Mouse (Mus musculus): Measurements from ENCODE around the gene Zfhx3.

Gene Zfhx3

GRCm38 (mm10) chr8:108671939-108672515 lies 729.6 kb downstream of the Zfhx3 start:
- DNase-seq (ENCODE audit: low spot score) = no peak

GRCm38 (mm10) chr8:108675001-108675525 lies 732.6 kb downstream of the Zfhx3 start:
- DNase-seq (ENCODE audit: low spot score) = no peak

- no peak for DNase-seq (ENCODE audit: low spot score)
Observed at GRCm38 (mm10) chr8:108689694-108690093, 747.2 kb downstream of the Zfhx3 start.

GRCm38 (mm10) chr8:108690576-108691455 lies 748.4 kb downstream of the Zfhx3 start:
- no peak for DNase-seq (ENCODE audit: low spot score)

GRCm38 (mm10) chr8:108691456-108692238 lies 749.2 kb downstream of the Zfhx3 start:
- no peak for DNase-seq (ENCODE audit: low spot score)

- no peak for DNase-seq (ENCODE audit: low spot score)
Observed at GRCm38 (mm10) chr8:108692239-108692627, 749.8 kb downstream of the Zfhx3 start.

- no peak for DNase-seq (ENCODE audit: low spot score)
Observed at GRCm38 (mm10) chr8:108692669-108693665, 750.5 kb downstream of the Zfhx3 start.

GRCm38 (mm10) chr8:108693841-108694240 lies 751.4 kb downstream of the Zfhx3 start:
- no peak for DNase-seq (ENCODE audit: low spot score)

GRCm38 (mm10) chr8:108694516-108694915 lies 752.1 kb downstream of the Zfhx3 start:
- no peak for DNase-seq (ENCODE audit: low spot score)

- no peak for DNase-seq (ENCODE audit: low spot score)
Observed at GRCm38 (mm10) chr8:108695242-108695880, 752.9 kb downstream of the Zfhx3 start.

GRCm38 (mm10) chr8:108695938-108696630 lies 753.6 kb downstream of the Zfhx3 start:
- no peak for DNase-seq (ENCODE audit: low spot score)

- DNase-seq (ENCODE audit: low spot score) = no peak
Observed at GRCm38 (mm10) chr8:108696631-108697410, 754.4 kb downstream of the Zfhx3 start.

GRCm38 (mm10) chr8:108697589-108697988 lies 755.1 kb downstream of the Zfhx3 start:
- DNase-seq (ENCODE audit: low spot score) = no peak

- no peak for DNase-seq (ENCODE audit: low spot score)
Observed at GRCm38 (mm10) chr8:108698101-108698660, 755.7 kb downstream of the Zfhx3 start.

- DNase-seq (ENCODE audit: low spot score) = no peak
Observed at GRCm38 (mm10) chr8:108699011-108699410, 756.6 kb downstream of the Zfhx3 start.

GRCm38 (mm10) chr8:108699454-108700345 lies 757.3 kb downstream of the Zfhx3 start:
- no peak for DNase-seq (ENCODE audit: low spot score)

GRCm38 (mm10) chr8:108701381-108702175 lies 759.1 kb downstream of the Zfhx3 start:
- DNase-seq (ENCODE audit: low spot score) = no peak
